Mouse (Mus musculus): ENCODE results near the gene Styx.
"Not testable (repeated sequence)": the region's sequence is repeated elsewhere in the genome, so short reads cannot be mapped to it uniquely, and the experiment has no call there.

Gene Styx

GRCm38 (mm10) chr14:45464036-45465035, 113.4 kb downstream of the Styx start:
- no peak for DNase-seq (ENCODE audit: low read depth, low spot score)

- not testable (repeated sequence) for DNase-seq (ENCODE audit: low read depth, low spot score)
Measured at GRCm38 (mm10) chr14:45466371-45466770, 115.5 kb downstream of the Styx start.

GRCm38 (mm10) chr14:45469446-45469845, 118.6 kb downstream of the Styx start:
- no peak for DNase-seq (ENCODE audit: low read depth, low spot score)

All from 3T3-L1 (cell line).